Mouse (Mus musculus) T-cell, adult 2 months (primary cell): ENCODE data around the gene Efcab6.

Source experiments
- DNase-seq: peaks from one replicate; pipeline ENCODE4 v3.0.0; 2022; ENCODE audit warnings: low spot score

The Efcab6 gene

DNA sequence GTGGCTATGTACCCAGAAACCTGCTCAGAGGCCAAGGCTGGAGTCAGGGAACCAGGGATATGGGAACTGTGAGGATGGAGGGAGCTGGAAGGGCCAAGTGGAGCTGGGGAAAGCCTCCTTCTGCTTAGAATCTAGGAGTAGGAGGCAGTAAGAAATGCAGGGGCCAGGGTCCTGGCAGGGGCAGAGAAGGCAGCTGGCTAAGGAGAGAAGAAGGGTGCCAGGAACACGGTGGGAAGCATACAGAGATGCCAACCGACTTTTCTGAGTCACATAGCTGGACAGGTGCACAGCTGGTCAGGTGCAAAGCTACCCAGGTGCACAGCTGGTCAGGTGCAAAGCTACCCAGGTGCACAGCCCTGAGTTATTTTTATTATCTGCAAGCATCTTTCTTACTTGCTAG lies 187.3 kb downstream of the Efcab6 start:
- DNase-seq, result no peak

DNA sequence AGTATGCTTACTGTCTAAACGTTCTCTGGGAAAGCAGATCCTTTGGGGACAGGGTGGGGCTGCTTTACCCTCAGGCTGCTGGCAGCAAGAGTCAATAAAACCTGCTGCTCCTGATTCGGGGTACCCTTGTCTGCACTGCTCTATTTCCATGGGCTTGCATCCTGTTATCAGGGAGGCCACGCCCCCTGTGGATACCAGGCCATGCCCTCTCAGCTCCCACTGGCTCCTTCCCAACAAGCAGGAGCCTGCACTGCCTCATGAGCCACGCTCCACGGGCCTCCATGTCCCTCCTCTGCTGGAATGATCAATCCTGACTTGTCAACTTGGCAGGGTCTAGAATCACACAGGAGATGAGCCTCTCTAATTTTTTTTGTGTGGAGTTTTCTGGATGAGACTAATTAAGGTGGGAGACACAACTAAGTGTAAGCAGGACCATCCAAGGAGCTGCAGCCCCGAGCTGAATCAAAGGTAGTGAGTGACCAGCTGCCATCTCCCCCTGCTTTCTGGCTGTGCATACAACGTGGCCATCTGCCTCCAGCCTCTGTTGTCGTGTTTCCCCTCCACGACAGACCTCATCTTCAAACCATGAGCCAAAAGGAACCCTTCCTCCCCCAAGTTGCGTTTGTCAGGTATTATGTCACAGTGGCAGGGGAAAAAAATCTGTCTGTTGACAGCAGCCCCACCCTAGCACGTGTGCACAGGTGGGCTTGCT lies 187.9 kb downstream of the Efcab6 start:
- DNase-seq, result no peak

DNA sequence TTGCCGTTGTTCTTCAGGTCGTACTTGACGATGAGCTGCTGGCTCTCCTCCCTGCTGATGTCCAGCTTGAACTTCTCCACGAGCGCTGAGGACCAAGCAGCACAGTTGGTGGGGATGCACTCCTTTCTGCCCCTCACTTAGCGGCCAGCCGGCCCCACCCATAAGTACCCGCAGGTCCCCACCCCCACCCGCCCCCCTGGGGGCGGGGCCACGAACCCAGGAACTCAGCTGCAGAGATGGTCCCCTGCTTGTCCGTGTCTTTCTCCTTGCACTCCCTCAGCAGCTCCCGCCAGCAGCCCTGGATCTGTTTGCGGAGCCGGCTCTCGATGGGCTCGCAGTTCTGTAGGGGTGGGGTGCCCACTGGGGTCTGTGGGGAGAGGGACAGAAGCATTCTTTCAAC lies 194.2 kb downstream of the Efcab6 start:
- no peak for DNase-seq

DNA sequence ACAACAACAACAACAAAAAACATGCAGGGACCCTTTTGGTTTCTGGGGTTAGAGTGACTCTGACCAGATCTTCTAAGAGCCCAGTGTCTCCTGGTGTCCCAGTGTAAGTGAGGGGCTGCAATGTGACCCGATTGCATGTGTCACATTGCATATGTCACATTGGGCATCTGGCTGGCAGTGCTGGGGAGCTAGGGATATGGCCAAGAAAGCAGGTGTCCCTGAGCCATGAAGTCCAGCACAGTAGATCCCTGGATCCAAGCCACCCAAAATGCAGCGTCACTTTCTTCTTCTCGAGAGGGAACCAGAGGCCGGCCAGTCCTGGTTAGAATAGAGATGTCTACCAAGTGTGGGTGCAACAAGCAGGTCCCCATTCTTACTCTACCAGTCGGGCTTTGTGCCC lies 199.6 kb downstream of the Efcab6 start:
- no peak for DNase-seq

DNA sequence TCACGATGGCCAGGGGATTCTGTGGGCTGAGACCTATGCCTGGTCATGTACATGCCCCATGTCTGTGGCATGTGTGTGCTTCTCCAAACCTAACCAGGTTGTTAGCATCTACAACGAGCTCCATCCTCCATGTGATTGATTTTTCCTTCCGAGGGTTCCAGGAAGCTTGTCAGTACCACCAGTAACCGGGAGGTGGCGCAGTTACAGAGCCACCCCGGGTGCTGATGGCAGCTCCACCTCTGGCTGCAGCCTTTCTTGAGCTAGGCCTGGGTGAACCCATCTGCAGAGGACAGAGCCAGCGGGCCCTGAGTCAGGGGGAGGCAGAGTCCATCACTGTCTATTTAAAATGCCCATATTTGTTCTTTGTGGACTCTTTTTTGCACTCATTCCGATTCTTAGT lies 208.1 kb downstream of the Efcab6 start:
- DNase-seq, result no peak

DNA sequence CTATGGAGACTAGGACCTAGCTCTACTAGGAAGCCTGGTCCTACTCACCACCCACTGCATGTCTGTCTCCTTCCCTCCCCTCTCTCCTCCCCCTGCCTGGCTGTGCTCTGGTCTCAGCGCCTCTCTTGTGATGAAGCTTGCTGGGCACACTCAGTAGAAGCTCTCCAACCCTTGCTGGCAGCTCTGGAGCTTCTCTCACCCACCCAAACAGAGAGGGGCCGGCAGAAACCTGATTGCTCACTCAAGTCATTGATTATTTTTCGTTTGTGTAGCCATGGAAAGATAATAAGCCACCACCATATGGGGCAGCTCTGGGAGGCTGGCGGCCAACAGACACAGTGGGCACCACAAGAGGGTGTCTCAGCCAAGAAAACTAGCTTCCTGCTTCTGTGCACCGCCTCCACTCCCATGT lies 211.8 kb downstream of the Efcab6 start:
- no peak for DNase-seq

DNA sequence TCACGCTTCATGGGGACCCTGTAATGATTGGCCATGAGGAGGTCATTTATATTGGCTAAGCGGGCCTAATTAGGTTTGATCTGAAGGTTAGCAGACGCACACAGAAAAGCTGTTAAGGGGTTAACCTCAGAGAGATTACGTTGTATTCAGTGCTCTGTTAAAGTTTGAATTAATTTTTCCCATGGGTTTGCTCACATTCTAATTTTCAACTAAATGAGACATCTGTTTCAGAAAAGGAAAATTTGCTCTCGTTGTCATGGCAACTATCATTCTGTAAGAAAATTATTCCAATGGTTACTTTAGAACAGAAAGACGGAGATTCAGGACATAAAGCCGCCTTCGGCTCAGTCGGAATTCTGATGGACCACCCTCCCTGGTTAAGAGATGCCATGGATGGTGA lies 217.0 kb downstream of the Efcab6 start:
- DNase-seq, result no peak

DNA sequence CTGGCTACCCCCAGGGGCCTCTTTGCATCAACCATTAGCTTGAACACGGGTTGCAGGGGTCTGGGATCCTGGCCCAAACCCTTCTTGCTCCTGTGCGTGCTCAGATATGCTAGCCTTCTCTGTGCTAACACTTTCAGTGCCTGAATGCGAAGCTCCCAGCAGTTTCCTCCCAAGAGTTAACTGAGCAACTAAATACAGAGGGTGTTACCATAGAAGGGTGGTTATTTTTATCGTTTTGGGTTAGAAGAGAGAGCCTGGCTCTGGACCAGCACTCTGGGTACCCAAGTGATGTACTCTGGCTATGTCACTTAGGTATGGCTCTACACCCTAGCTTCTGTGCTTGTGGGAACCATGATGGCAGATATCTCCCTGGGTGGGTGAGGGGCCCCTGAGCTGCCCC lies 217.7 kb downstream of the Efcab6 start:
- DNase-seq, result no peak

DNA sequence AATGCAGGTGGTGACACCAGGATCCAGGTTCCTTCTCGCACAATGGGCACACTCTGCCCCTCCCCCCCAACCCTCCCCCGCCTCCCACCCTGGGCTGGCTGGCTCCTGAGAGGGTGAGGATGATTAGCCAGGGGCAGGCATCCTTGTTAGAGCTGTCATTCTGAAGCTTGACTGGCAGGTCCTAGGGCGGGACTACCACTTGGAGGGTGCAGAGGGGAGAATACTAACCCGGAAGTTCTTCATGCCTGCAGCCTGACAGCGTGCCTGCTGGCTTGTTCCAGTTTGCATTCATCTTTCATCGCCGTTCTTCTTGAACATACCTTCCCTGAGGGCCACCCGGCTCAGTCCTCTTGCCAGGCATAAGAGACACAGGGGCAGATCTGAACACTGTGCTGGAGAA lies 218.6 kb downstream of the Efcab6 start:
- no peak for DNase-seq

DNA sequence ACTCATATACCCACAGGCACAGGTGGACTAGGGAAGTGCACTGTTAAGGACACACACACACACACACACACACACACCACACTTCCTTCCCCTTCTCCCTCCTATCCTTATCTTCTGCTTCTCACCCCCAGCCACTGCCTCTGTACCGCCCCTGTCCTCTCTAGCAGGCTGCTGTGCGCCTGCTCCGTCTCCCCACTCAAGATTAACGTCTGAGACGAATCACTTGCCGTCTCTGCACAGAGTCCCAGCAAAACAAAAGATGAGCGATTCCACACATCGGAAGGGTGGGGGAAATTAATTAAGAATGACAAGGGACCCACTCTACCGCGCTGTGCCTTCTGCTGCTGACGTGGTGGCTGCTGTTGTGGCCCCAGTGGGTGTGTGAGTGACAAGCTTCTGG lies 219.4 kb downstream of the Efcab6 start:
- no peak for DNase-seq

DNA sequence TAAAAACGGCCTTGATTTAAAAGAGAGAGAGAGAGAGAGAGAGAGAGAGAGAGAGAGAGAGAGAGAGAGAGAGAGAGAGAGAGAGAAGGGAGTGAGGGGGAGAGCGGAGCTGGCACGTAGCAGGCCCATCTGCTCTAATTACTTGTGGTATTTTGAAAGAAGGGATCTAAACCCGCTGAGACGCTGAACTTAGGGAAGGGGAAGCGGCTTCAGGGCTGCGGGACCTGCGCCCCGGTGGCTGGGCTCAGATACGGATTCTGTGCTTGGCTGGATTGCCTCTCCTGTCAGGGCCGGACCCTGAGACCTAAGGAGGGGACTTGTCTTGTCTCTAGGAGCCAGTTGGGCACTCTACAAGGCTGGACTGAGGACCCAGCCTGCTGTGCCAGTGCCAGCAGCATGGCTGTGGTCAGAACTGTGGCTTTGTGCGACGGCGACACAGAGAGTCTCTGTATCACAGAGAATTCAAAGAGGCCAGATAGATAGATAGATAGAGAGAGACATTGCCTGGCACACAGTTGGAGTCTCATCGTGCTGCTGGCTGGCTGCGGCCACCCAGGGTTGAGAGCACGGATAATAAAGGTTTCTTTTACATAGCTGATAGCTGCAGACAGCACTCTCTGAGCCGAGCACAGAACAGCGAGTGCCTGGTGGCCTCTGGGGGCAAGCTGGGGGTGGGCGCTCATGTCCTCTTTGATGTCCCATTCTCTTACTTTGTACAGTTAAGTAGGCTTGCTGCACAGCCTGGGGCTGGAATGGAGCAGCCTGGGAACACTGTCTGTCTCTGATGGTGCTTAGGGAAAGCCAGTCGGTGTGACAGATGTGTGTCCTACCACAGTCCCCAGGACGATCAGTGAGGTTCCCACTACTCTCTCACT lies 222.0 kb downstream of the Efcab6 start:
- no peak for DNase-seq

DNA sequence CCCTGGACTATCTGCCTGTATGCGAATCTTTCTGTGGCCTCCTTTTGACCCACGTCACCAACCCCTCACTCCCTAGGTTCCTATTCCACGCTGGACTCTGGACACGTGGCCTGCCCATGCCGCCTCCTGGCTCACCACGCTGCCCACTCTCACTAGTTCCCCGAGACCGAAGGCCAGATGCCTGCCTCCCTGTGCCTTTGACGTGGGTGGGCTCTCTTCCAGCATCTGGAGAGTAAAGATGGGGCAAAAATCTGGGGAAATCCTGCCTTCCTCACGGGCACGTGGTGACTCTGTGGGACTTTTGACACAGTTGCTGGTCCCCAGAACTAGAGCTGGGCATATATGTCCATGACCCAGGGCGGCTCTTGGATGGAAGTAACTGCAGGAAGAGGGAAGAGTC lies 222.8 kb downstream of the Efcab6 start:
- no peak for DNase-seq

DNA sequence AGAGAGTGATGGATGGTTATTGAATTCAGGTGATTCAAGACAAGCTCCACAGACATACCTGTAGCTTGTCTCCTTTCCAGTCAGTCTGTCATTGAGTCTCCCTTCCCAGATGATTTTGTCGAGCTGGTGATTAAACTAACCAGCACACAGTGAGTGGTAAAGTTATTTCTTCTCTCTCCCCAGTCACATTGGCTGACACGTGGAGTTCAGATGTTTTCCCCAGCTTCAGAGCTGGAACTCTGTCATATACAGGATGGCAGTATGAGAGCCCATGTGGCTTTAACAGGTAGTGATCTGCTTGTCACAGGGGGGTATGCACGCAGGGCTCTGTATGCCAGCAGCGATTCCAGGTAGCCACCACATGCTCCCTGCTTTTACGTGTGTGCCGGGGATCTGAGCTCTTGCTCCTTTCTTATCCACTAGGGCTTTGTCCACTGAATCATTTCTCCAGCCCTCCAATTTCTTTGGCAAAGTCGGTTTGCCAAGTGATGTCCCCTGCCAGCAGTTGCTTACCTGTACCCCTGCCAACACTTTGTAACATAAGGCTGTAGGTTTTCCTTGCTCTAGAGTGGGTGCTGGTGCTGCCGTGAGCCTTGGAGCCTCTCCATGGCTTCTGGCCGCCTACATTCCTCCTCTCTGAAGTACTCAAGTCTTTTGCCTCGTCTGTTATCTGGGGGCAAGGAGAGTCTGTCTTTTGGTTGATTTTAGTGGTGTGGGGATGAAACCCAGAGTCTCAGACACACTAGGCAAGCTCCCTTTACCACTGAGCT lies 224.0 kb downstream of the Efcab6 start:
- no peak for DNase-seq

DNA sequence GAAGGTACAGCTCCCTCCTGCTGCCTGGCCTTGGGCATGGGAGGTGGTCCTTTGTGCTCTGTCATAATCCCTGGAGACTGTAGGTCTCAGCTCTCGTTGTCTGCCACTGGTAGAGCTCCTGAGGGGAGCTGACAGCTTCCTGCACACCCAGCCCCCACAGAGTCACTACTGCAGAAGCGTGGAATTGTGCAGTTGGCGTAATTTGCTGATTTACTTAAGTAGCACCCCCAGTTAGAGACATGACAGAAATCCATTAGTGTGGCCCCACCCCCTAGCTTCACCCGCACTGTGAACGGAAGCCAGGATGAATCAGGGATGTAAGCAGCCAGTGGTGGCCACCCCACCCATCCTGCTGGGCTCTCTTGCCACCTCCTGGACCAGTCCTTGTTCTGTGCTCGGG lies 232.9 kb downstream of the Efcab6 start:
- no peak for DNase-seq

DNA sequence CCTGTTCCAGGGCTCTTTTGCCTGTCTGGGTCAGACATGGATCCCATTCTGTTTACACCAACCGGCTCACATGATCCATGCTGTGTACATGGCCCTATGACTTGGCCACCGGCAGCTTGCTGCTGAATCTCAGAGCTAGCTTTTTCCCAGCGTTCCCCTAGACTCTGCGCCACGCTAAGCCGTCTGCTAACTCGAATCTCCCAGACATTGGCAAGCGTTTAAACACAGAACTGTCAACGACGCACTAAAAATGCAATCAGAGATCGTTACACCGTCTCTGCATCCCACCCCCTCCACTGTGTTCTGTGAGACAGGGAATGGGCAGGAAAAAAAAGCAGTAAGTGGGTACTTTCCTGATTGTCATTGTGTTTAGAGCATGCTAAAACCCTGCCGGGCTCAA lies 236.0 kb downstream of the Efcab6 start:
- no peak for DNase-seq

DNA sequence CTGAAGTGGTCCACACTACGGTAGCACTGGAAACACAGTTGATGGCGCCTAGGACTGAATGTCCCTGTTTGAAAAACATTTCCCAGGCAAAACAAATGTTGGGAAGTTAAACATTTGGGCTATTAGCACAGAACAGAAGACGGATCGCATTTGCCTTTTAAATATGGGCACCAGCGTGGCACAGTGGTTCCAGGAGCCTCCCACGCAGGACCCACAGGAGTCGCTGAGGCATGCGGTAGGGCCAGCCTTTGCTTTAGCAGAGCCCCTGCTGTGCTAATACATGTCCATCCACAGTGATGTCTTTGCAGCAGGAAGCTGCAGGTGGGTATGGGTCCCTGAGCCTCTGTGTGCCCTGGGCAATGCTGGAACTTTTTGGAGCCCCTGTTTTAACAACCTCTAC lies 237.2 kb downstream of the Efcab6 start:
- DNase-seq, result no peak
